Mouse (Mus musculus) neutrophil, adult 59 days (primary cell): ENCODE data around the gene Rph3a. TPM values are rescaled to one million over a fixed set of nuclear protein-coding genes. Genes with fewer than 3 reads are reported as not detected.

Experiments used
- total RNA-seq, 2 experiments: library from RNA; stranded (reverse); gene quantifications; 1 replicate in 1 of 2; 2 replicates in 1 of 2; pipeline ENCODE4 v1.2.4; 2023

The Rph3a gene
- total RNA-seq, result under 1 TPM in 1 of 2 experiments, not detected in 1; 0.31 TPM

GRCm38 (mm10) chr5:121009811-121010569 lies at the start of gene Rph3a:
TSS of gene Rph3a (minus strand) at chr5:121010092.

GRCm38 (mm10) chr5:120914204-120914603 lies 95.7 kb downstream of the Rph3a start, which contains the start of gene Oas1d:
TSS of gene Oas1d (plus strand) at chr5:120914536.

GRCm38 (mm10) chr5:120906791-120907733 lies 102.8 kb downstream of the Rph3a start, which contains the start of gene Oas1a:
TSS of gene Oas1a (minus strand) at chr5:120907521.

Other genes starting within 250 kb of the Rph3a start
- gene Oas3, start 232.4 kb downstream of the Rph3a start, total RNA-seq, result 10 to 100 TPM; 10.8 to 13.8 TPM
- gene Oas1e, start 214.6 kb downstream of the Rph3a start, total RNA-seq, result not detected
- gene Oas1c, start 197.6 kb downstream of the Rph3a start, total RNA-seq, result 1 to 10 TPM; 2.9 to 3.0 TPM
- not detected for gene Oas1f, start 162.7 kb downstream of the Rph3a start, total RNA-seq
- gene Oas1h, start 148.7 kb downstream of the Rph3a start, total RNA-seq, result not detected
- 1 to 10 TPM in 1 of 2 experiments, under 1 TPM in 1; 0.86 to 1.8 TPM for gene Oas1g, start 122.5 kb downstream of the Rph3a start, total RNA-seq
- gene Oas1a, start 102.6 kb downstream of the Rph3a start, total RNA-seq, result 1 to 10 TPM; 6.6 to 9.2 TPM
- gene Oas1d, start 95.6 kb downstream of the Rph3a start, total RNA-seq, result not detected
- 10 to 100 TPM; 34.8 to 36.0 TPM for gene Ptpn11, start 181.3 kb upstream of the Rph3a start, total RNA-seq
- 100 to 1,000 TPM; 614 to 668 TPM for gene Rpl6, start 194.4 kb upstream of the Rph3a start, total RNA-seq
- gene Hectd4, start 210.1 kb upstream of the Rph3a start, total RNA-seq, result 10 to 100 TPM; 30.0 to 35.3 TPM